Mouse (Mus musculus): Measurements from ENCODE around the gene Rab38. TPM values are rescaled to one million over a fixed set of nuclear protein-coding genes. Genes with fewer than 3 reads are reported as not detected.

Rab38 gene
- polyA plus RNA-seq, 1 experiment from 2014 or later, result 1.4 TPM

DNA sequence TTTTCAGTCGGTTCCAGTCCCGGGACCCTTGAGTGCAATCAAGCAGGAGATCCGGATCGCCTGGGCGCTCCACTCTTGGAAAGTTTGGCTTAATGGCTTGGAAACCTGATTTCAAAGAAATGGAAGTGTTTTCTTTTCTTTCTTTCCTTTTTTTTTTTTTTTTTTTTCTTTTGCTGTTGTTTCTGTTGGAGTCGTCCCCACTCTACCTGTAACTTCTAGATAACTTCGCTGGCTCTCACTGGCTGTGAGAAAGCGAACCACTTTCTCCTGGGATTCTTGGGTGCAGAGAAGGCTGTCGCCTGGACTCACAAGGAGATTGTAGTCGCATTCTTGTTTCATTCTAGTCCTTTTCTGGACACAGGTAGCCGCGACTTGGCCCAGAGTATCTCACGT lies 615 bp downstream of the Rab38 start:
- peak overlapping the region; percentile 65 for H3K9ac ChIP-seq (ENCODE audit: low read length)
- H3K4me2 ChIP-seq (ENCODE audit: low read depth, low read length), result peak overlapping the region; percentile 92
- H3K27ac ChIP-seq (ENCODE audit: low read length), result no peak overlapping the region
- no peaks in the 10 kb centered on the region for H3K27me3 ChIP-seq (ENCODE audit: control insufficient read depth, insufficient read depth, low read length)
- WGBS, result 7% methylated on average over 13 of the region's 13 CpGs
- no peaks in the 10 kb centered on the region for H3K36me3 ChIP-seq (ENCODE audit: control insufficient read depth, insufficient read depth)
- no peak for ATAC-seq (replicated peaks; ENCODE audit: extremely low read depth, insufficient read depth, low FRiP score)
- no peaks in the 10 kb centered on the region for H3K9me3 ChIP-seq (replicated peaks; ENCODE audit: control insufficient read depth, low read length)
- H3K4me3 ChIP-seq (ENCODE audit: low read length), result peak overlapping the region; percentile 63
- no peaks in the 10 kb centered on the region for H3K4me1 ChIP-seq (ENCODE audit: control insufficient read depth, insufficient read depth, low read length)

DNA sequence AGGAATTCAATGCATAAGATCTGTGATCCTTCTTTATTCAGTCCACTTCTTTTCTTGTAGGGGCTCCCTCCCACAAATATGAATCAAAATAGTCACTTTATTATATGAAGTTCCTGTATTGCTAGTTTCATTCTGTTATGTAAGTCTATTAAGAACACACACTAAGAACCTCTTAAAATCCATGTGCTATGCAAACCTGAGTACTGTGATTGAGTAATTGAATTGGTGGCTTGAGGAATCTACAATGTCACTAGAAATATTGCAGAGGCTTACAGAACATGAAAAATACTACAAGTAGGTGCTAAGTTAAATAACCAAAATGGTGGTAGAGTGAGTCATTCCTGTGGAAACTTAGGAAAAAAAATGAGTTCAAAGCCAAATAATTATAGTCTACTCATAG lies 10.2 kb downstream of the Rab38 start:
- H3K4me2 ChIP-seq (ENCODE audit: low read depth, low read length), result no peak overlapping the region
- H3K4me3 ChIP-seq (ENCODE audit: low read length), result no peak overlapping the region
- H3K27me3 ChIP-seq (ENCODE audit: control insufficient read depth, insufficient read depth, low read length), result no peaks in the 10 kb centered on the region
- no peaks in the 10 kb centered on the region for H3K36me3 ChIP-seq (ENCODE audit: control insufficient read depth, insufficient read depth)
- no peak overlapping the region for H3K9ac ChIP-seq (ENCODE audit: low read length)
- no peaks in the 10 kb centered on the region for H3K9me3 ChIP-seq (replicated peaks; ENCODE audit: control insufficient read depth, low read length)
- no peak overlapping the region for H3K27ac ChIP-seq (ENCODE audit: low read length)
- ATAC-seq (replicated peaks; ENCODE audit: extremely low read depth, insufficient read depth, low FRiP score), result no peak
- no peaks in the 10 kb centered on the region for H3K4me1 ChIP-seq (ENCODE audit: control insufficient read depth, insufficient read depth, low read length)

DNA sequence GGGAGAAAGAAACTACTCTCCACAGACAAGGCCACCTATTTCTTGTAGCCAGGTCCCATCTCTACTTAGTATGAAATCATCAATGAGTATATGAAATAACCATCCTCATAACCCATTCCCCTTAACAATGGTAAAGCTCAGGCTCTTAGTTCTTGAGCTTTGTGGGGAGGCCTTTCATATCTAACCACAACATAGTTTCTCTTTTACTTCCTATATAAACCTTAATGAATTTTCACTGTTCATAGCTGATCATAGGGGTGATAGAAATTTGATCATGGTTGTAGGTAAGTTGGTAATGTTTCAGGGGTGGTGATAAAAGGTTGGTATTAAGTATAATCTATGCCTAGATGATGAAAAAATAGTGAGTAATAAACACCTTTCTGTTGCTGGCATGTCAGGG lies 12.6 kb downstream of the Rab38 start:
- Histone ChIP-seq H3K4me2 (ENCODE audit: low read depth, low read length) (no peak overlapping the region), H3K27me3 (ENCODE audit: control insufficient read depth, insufficient read depth, low read length) (no peaks in the 10 kb centered on the region), H3K9ac (ENCODE audit: low read length) (no peak overlapping the region), H3K4me1 (ENCODE audit: control insufficient read depth, insufficient read depth, low read length) (no peaks in the 10 kb centered on the region), H3K9me3 (replicated peaks; ENCODE audit: control insufficient read depth, low read length) (no peaks in the 10 kb centered on the region), H3K4me3 (ENCODE audit: low read length) (no peak overlapping the region), H3K36me3 (ENCODE audit: control insufficient read depth, insufficient read depth) (no peaks in the 10 kb centered on the region), H3K27ac (ENCODE audit: low read length) (no peak overlapping the region)
- ATAC-seq (replicated peaks; ENCODE audit: extremely low read depth, insufficient read depth, low FRiP score), result no peak

DNA sequence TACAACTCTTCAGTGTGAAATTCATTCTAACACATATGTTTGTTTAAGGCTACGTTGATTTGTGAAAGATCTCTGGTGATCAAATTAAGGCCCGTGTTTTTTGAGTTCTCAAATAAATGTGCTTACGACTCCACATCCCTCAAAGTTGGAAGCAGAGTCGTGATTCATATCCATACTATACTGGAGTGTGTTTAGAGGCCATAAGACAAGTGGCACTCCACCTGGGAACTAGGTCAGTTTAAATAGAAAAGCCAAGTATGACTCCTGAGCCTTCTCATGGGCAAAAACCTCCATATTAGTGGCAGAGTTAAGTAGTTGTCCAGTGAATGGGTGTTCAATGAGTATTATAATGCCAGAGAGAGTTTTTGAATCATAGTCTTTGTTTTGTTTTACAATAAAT lies 13.4 kb downstream of the Rab38 start:
- Histone ChIP-seq H3K27me3 (ENCODE audit: control insufficient read depth, insufficient read depth, low read length) (no peaks in the 10 kb centered on the region), H3K9ac (ENCODE audit: low read length) (no peak overlapping the region), H3K27ac (ENCODE audit: low read length) (no peak overlapping the region), H3K4me1 (ENCODE audit: control insufficient read depth, insufficient read depth, low read length) (no peaks in the 10 kb centered on the region), H3K36me3 (ENCODE audit: control insufficient read depth, insufficient read depth) (no peaks in the 10 kb centered on the region), H3K4me3 (ENCODE audit: low read length) (no peak overlapping the region), H3K9me3 (replicated peaks; ENCODE audit: control insufficient read depth, low read length) (no peaks in the 10 kb centered on the region), H3K4me2 (ENCODE audit: low read depth, low read length) (no peak overlapping the region)
- no peak for ATAC-seq (replicated peaks; ENCODE audit: extremely low read depth, insufficient read depth, low FRiP score)
- WGBS, result 63% methylated on average over 4 of the region's 4 CpGs

DNA sequence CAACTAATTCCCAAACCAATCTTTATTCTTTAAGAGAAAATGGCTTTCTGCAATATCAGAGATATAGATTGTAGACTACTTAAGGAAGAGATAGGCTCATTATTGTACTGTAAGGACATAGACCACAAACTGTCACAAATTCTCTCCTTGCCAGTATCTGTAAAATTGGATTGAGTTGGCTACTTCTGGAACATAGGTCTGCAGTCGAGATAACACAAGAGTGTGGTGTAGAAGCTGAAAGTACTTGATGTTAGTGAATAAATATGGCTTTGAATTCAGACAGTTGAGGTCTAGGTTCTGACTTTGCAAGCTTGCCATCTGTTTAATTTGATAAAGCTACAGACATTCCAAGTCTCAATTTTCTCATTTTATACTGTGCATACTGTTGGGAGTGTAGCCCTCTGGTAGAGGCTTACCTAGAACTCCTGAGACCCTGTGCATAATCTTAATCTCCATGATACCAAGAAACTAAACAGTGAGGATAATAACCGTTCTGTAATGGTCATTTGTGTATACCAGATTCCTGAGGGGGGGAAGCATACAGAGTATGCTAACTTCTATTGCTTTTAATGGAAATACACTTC lies 15.3 kb downstream of the Rab38 start:
- Histone ChIP-seq H3K4me3 (ENCODE audit: low read length) (no peak overlapping the region), H3K27me3 (ENCODE audit: control insufficient read depth, insufficient read depth, low read length) (no peaks in the 10 kb centered on the region), H3K36me3 (ENCODE audit: control insufficient read depth, insufficient read depth) (no peaks in the 10 kb centered on the region), H3K4me1 (ENCODE audit: control insufficient read depth, insufficient read depth, low read length) (no peaks in the 10 kb centered on the region), H3K9ac (ENCODE audit: low read length) (no peak overlapping the region), H3K4me2 (ENCODE audit: low read depth, low read length) (no peak overlapping the region), H3K9me3 (replicated peaks; ENCODE audit: control insufficient read depth, low read length) (no peaks in the 10 kb centered on the region), H3K27ac (ENCODE audit: low read length) (no peak overlapping the region)
- no peak for ATAC-seq (replicated peaks; ENCODE audit: extremely low read depth, insufficient read depth, low FRiP score)
- WGBS, result 53% methylated on average over 2 of the region's 2 CpGs

DNA sequence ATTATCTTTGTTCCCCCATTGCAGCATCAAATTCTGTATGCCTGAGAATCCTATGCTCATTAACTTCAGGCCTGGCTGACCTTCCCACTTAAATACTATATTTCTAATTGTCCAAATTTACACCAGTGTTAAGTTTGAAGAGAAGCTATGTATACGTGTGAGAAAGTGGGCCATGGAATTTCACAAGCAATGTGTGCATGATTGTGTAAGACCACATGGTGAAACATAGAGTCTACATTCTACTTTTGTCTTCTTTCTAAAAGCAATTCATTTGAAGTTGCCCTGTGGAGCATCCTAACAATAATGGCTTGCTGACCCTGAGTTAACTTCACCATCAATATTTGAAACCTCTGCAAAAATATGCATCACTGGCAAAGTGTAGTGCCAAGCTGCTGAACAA lies 23.2 kb downstream of the Rab38 start:
- H3K36me3 ChIP-seq (ENCODE audit: control insufficient read depth, insufficient read depth), result no peaks in the 10 kb centered on the region
- H3K4me3 ChIP-seq (ENCODE audit: low read length), result no peak overlapping the region
- no peaks in the 10 kb centered on the region for H3K4me1 ChIP-seq (ENCODE audit: control insufficient read depth, insufficient read depth, low read length)
- no peaks in the 10 kb centered on the region for H3K27me3 ChIP-seq (ENCODE audit: control insufficient read depth, insufficient read depth, low read length)
- no peak for ATAC-seq (replicated peaks; ENCODE audit: extremely low read depth, insufficient read depth, low FRiP score)
- H3K27ac ChIP-seq (ENCODE audit: low read length), result no peak overlapping the region
- H3K4me2 ChIP-seq (ENCODE audit: low read depth, low read length), result no peak overlapping the region
- H3K9me3 ChIP-seq (replicated peaks; ENCODE audit: control insufficient read depth, low read length), result no peaks in the 10 kb centered on the region
- no peak overlapping the region for H3K9ac ChIP-seq (ENCODE audit: low read length)
- WGBS, result 84% methylated on average over 1 of the region's 1 CpGs

DNA sequence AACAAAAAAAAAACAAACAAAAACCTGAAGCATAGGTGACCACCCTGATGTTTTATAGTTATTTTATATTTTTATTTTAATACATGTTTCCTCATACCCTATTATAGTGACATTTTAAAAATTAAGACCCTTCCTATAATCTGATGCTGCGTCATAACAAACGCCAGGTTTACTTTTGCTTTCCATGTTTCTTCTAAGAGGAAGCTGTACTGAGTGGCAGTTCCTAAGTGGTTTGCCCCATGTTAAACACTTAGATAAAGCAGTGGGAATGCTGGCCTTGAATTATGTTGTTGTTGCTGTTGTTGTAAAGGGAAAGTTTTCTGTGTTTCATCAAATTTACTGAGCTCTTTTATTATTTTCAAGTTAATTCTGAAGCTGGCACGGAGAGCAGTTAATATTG lies 27.8 kb downstream of the Rab38 start:
- WGBS, result 67% methylated on average over 3 of the region's 3 CpGs
- Histone ChIP-seq H3K27me3 (ENCODE audit: control insufficient read depth, insufficient read depth, low read length) (no peaks in the 10 kb centered on the region), H3K4me1 (ENCODE audit: control insufficient read depth, insufficient read depth, low read length) (no peaks in the 10 kb centered on the region), H3K4me3 (ENCODE audit: low read length) (no peak overlapping the region), H3K9me3 (replicated peaks; ENCODE audit: control insufficient read depth, low read length) (no peaks in the 10 kb centered on the region), H3K4me2 (ENCODE audit: low read depth, low read length) (no peak overlapping the region), H3K9ac (ENCODE audit: low read length) (no peak overlapping the region), H3K27ac (ENCODE audit: low read length) (no peak overlapping the region), H3K36me3 (ENCODE audit: control insufficient read depth, insufficient read depth) (no peaks in the 10 kb centered on the region)
- no peak for ATAC-seq (replicated peaks; ENCODE audit: extremely low read depth, insufficient read depth, low FRiP score)

DNA sequence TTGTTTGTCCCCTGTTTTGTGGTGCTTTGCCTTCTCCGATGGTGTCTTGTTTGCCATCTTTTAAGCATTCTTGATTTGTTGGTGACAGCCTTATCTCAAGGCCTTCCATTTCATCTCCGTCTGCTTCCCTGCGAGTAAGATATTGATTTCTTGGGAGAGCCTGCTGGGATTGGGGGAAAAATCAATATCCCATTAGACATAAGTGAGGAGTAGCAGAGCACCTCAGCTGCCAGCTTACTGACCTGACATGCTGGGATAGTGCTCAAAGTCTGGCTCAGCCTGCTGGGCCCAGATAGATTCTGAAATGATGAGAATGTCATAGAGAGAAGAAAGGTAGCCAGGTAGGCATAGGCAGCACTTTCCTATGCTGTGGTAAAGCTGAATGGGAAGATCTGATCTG lies 37.7 kb downstream of the Rab38 start:
- Histone ChIP-seq H3K4me1 (ENCODE audit: control insufficient read depth, insufficient read depth, low read length) (no peaks in the 10 kb centered on the region), H3K27me3 (ENCODE audit: control insufficient read depth, insufficient read depth, low read length) (no peaks in the 10 kb centered on the region), H3K9me3 (replicated peaks; ENCODE audit: control insufficient read depth, low read length) (no peaks in the 10 kb centered on the region), H3K4me3 (ENCODE audit: low read length) (no peak overlapping the region), H3K27ac (ENCODE audit: low read length) (no peak overlapping the region), H3K4me2 (ENCODE audit: low read depth, low read length) (no peak overlapping the region), H3K9ac (ENCODE audit: low read length) (no peak overlapping the region), H3K36me3 (ENCODE audit: control insufficient read depth, insufficient read depth) (no peaks in the 10 kb centered on the region)
- no peak for ATAC-seq (replicated peaks; ENCODE audit: extremely low read depth, insufficient read depth, low FRiP score)
- 56% methylated on average over 3 of the region's 3 CpGs for WGBS

DNA sequence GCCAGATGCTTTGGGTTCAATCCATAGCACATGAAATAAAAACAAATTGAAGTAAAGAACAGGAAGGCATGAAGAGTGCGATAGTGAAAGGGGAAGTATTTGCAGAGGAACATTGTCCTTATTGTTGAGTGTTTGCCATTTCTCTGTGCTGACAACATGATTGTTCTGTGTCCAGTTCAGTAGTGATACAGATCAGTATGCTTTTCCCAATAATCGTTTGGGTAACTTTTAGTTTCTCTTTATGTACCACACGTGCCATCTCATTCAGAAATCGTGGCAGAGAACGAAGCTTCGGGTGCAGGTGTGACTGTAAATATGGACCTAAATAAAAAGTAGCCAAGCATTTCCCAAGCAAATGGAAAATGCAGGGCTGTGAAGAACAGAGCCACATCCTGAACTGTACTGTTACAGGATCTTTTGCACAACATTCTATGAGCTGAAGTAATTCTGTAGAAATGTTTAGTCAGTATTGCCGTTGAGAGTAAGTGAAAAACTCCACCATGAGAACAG lies 52.1 kb downstream of the Rab38 start:
- Histone ChIP-seq H3K4me1 (ENCODE audit: control insufficient read depth, insufficient read depth, low read length) (no peaks in the 10 kb centered on the region), H3K27ac (ENCODE audit: low read length) (no peak overlapping the region), H3K4me3 (ENCODE audit: low read length) (no peak overlapping the region), H3K4me2 (ENCODE audit: low read depth, low read length) (no peak overlapping the region; the same call in 1 of the 2 replicates), H3K9ac (ENCODE audit: low read length) (no peak overlapping the region), H3K9me3 (replicated peaks; ENCODE audit: control insufficient read depth, low read length) (no peaks in the 10 kb centered on the region), H3K27me3 (ENCODE audit: control insufficient read depth, insufficient read depth, low read length) (no peaks in the 10 kb centered on the region), H3K36me3 (ENCODE audit: control insufficient read depth, insufficient read depth) (no peaks in the 10 kb centered on the region)
- 68% methylated on average over 7 of the region's 7 CpGs for WGBS
- no peak for ATAC-seq (replicated peaks; ENCODE audit: extremely low read depth, insufficient read depth, low FRiP score)

Data from heart, embryonic 16.5 days (tissue).